Mouse (Mus musculus) lung, embryonic 16.5 days (tissue): Measurements from ENCODE around the gene Cdh12. TPM values are rescaled to one million over a fixed set of nuclear protein-coding genes. Genes with fewer than 3 reads are reported as not detected.
"Not testable (repeated sequence)": the region's sequence is repeated elsewhere in the genome, so short reads cannot be mapped to it uniquely, and the experiment has no call there.

ENCODE experiments used
- ATAC-seq: fragments of 200-750 bp; cut with Nextera tagmentation; 2 replicates; pipeline ENCODE4 v1.8.0; 2017; ENCODE audit warnings: low read depth, mild to moderate bottlenecking, moderate library complexity
- H3K27ac ChIP-seq: fragments of 300-500 bp; sonication (generic); 2 replicates; pipeline ENCODE4 v1.5.1; 2014; ENCODE audit warnings: mild to moderate bottlenecking, control low read depth, low read length
- H3K27me3 ChIP-seq: fragments of 300-500 bp; sonication (generic); 2 replicates; pipeline ENCODE4 v1.6.1; 2014; ENCODE audit warnings: low read depth, low read length, mixed read lengths; ENCODE audit not compliant: control insufficient read depth, insufficient read depth
- H3K36me3 ChIP-seq: fragments of 300-500 bp; sonication (generic); 2 replicates; pipeline ENCODE4 v1.6.1; 2014; ENCODE audit warnings: low read length; ENCODE audit not compliant: control insufficient read depth, insufficient read depth
- H3K4me1 ChIP-seq: fragments of 300-500 bp; sonication (generic); replicated peaks from 2 replicates; pipeline ENCODE4 v1.6.1; 2014; ENCODE audit warnings: low read length, mixed read lengths; ENCODE audit not compliant: control insufficient read depth, insufficient read depth
- H3K4me2 ChIP-seq: fragments of 300-500 bp; sonication (generic); 2 replicates; pipeline ENCODE4 v1.6.1; 2014; ENCODE audit warnings: low read depth, low read length, control low read depth
- H3K4me3 ChIP-seq: fragments of 300-500 bp; sonication (generic); 2 replicates; pipeline ENCODE4 v1.5.1; 2014; ENCODE audit warnings: mild to moderate bottlenecking, low read length, control low read depth
- H3K9ac ChIP-seq: fragments of 300-500 bp; sonication (generic); 2 replicates; pipeline ENCODE4 v1.6.1; 2014; ENCODE audit warnings: low read length, control low read depth
- H3K9me3 ChIP-seq: fragments of 300-500 bp; sonication (generic); 2 replicates; pipeline ENCODE4 v1.6.1; 2016; ENCODE audit warnings: low read length; ENCODE audit not compliant: control insufficient read depth
- WGBS: fragments of 180-500 bp; shearing (Covaris S2); extraction: QIAGEN DNeasy Blood & Tissue Kit; methylation state at CpG from one replicate; pipeline ENCODE4 v1.1.7; 2014; 5-methylcytosine and 5-hydroxymethylcytosine counted together
- polyA plus RNA-seq: library from polyadenylated mRNA; unstranded; fragments of >200 nt; fragmentation: Nextera tagmentation; extraction: Ambion mirVana; gene quantifications from 2 replicates; pipeline ENCODE4 v1.2.1, GENCODE M21; 2015

Gene Cdh12
- polyA plus RNA-seq, 1 experiment from 2014 or later, result 0.03 TPM

- no peak overlapping the region for H3K27ac ChIP-seq
- WGBS, result 71% methylated on average over 1 of the region's 1 CpGs
- H3K4me2 ChIP-seq, result no peak overlapping the region
- no peaks in the 10 kb centered on the region for H3K36me3 ChIP-seq
- no peak overlapping the region for H3K9ac ChIP-seq
- no peak for ATAC-seq
- no peaks in the 10 kb centered on the region for H3K27me3 ChIP-seq
- no peak overlapping the region for H3K4me3 ChIP-seq
- no peaks in the 10 kb centered on the region for H3K9me3 ChIP-seq
- H3K4me1 ChIP-seq, result no peaks in the 10 kb centered on the region
These were observed 218.9 kb downstream of the Cdh12 start for GRCm38 (mm10) chr15:20667989-20668388.

DNA sequence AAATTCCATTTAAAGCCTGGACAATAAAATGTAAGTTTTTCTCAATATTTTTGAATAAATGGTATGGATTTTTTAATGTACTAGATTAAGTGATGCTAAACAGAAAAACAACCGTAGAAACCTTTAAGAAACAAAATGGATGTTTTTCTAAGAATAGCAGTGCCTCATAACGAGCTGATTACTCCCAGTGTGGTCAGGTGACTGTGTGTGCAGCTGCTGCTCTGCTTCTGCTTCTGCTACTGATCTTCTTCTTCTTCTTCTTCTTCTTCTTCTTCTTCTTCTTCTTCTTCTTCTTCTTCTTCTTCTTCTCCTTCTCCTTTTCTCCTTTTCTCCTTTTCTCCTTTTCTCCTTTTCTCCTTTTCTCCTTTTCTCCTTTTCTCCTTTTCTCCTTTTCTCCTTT is 220.4 kb downstream of the Cdh12 start:
- H3K4me3 ChIP-seq, ATAC-seq, H3K4me1 ChIP-seq, H3K4me2 ChIP-seq, H3K27me3 ChIP-seq, H3K36me3 ChIP-seq, H3K9ac ChIP-seq, H3K9me3 ChIP-seq, H3K27ac ChIP-seq: not testable (repeated sequence)
- WGBS, result 51% methylated on average over 2 of the region's 2 CpGs

GRCm38 (mm10) chr15:20682719-20683118 is 233.7 kb downstream of the Cdh12 start:
- no peak overlapping the region for H3K4me2 ChIP-seq
- H3K27me3 ChIP-seq, result no peaks in the 10 kb centered on the region
- H3K4me3 ChIP-seq, result no peak overlapping the region
- H3K9ac ChIP-seq, result no peak overlapping the region
- no peaks in the 10 kb centered on the region for H3K9me3 ChIP-seq
- H3K27ac ChIP-seq, result no peak overlapping the region
- ATAC-seq, result no peak
- H3K4me1 ChIP-seq, result no peaks in the 10 kb centered on the region
- WGBS, result 70% methylated on average over 2 of the region's 2 CpGs
- H3K36me3 ChIP-seq, result no peaks in the 10 kb centered on the region

- Histone ChIP-seq H3K4me2 (no peak overlapping the region), H3K9ac (no peak overlapping the region)
- 73% methylated on average over 5 of the region's 5 CpGs for WGBS
These were observed 235.1 kb downstream of the Cdh12 start for GRCm38 (mm10) chr15:20684200-20684599.

DNA sequence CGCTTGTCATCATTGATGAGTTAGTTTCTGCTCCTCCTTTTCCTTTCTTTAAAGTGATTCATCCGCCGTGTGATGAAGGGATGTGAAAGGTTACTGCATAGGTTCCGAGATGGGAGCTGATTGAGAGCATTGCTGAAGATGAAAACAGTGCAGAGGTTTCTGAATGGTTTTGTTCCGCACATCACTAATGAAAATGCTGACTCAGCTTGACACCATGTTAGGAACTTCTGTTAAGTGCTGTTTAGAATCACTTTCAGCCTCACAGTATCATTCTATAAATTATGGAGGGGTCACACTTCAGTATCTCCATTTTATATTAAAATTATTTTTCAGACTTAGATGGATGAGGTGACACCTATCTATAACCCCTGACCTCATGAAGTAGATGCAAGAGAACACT is 247.2 kb downstream of the Cdh12 start:
- no peaks in the 10 kb centered on the region for H3K36me3 ChIP-seq
- no peaks in the 10 kb centered on the region for H3K27me3 ChIP-seq
- no peak overlapping the region for H3K4me2 ChIP-seq
- no peaks in the 10 kb centered on the region for H3K9me3 ChIP-seq
- no peak for ATAC-seq
- no peak overlapping the region for H3K4me3 ChIP-seq
- no peaks in the 10 kb centered on the region for H3K4me1 ChIP-seq
- no peak overlapping the region for H3K9ac ChIP-seq
- H3K27ac ChIP-seq, result no peak overlapping the region
- WGBS, result 71% methylated on average over 5 of the region's 5 CpGs

More at GRCm38 (mm10) chr15:20684200-20684599, 235.1 kb downstream of the Cdh12 start:
- no peak for ATAC-seq
- Histone ChIP-seq H3K4me3 (no peak overlapping the region), H3K27me3 (no peaks in the 10 kb centered on the region), H3K36me3 (no peaks in the 10 kb centered on the region), H3K27ac (no peak overlapping the region), H3K9me3 (no peaks in the 10 kb centered on the region), H3K4me1 (no peaks in the 10 kb centered on the region)

- Histone ChIP-seq H3K27me3 (no peaks in the 10 kb centered on the region), H3K4me3 (no peak overlapping the region), H3K4me2 (no peak overlapping the region), H3K36me3 (no peaks in the 10 kb centered on the region), H3K4me1 (no peaks in the 10 kb centered on the region), H3K9me3 (no peaks in the 10 kb centered on the region), H3K9ac (no peak overlapping the region), H3K27ac (no peak overlapping the region)
- ATAC-seq, result no peak
- WGBS, result 76% methylated on average over 4 of the region's 4 CpGs
These were observed 262.8 kb downstream of the Cdh12 start for GRCm38 (mm10) chr15:20711859-20712258.

DNA sequence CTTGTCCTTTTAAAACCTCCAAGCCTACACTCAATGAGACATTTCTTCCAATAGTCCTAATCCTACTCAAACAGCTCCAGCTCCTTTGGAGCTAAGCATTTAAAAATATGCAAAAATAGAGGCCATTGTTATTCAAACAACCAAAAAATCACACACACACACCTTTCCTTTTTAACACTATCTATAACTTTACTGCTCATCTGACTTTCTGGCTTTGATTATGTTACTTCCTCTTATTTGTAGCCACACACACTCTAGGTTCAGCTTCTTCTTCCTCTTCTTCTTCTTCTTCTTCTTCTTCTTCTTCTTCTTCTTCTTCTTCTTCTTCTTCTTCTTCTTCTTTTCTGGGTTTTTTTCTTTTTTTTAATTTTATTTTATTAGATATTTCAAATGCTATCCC is 323.2 kb downstream of the Cdh12 start:
- Histone ChIP-seq H3K9me3 (no peaks in the 10 kb centered on the region), H3K9ac (no peak overlapping the region), H3K27ac (no peak overlapping the region), H3K27me3 (no peaks in the 10 kb centered on the region), H3K4me2 (no peak overlapping the region), H3K4me3 (no peak overlapping the region), H3K4me1 (no peaks in the 10 kb centered on the region), H3K36me3 (no peaks in the 10 kb centered on the region)
- no peak for ATAC-seq

GRCm38 (mm10) chr15:20773423-20773822 is 324.4 kb downstream of the Cdh12 start:
- no peaks in the 10 kb centered on the region for H3K4me1 ChIP-seq
- no peaks in the 10 kb centered on the region for H3K9me3 ChIP-seq
- no peak overlapping the region for H3K9ac ChIP-seq
- no peak overlapping the region for H3K4me3 ChIP-seq
- H3K27ac ChIP-seq, result no peak overlapping the region
- no peaks in the 10 kb centered on the region for H3K36me3 ChIP-seq
- ATAC-seq, result no peak
- H3K4me2 ChIP-seq, result no peak overlapping the region
- H3K27me3 ChIP-seq, result no peaks in the 10 kb centered on the region

DNA sequence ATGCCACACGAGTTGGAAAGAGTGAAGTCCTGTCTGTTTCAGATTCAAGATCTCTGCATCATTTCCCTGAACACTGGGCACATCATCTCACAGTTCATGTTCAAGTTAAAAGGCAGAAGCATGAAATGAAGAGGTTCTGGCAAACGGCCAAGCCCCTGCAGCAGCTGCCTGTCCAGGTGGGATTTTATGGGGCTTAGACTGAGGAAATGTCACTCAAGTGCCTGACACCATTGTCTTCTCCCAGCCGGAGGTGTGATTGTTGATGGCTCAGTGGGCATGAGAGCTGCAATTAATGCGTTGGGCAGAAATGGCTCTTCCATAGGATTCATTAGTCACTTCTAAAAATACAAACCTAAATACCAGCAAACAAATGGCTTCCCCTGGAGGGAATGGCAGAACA is 347.9 kb downstream of the Cdh12 start:
- 38% methylated on average over 4 of the region's 4 CpGs for WGBS
- H3K4me3 ChIP-seq, result no peak overlapping the region
- H3K4me1 ChIP-seq, result no peaks in the 10 kb centered on the region
- no peaks in the 10 kb centered on the region for H3K27me3 ChIP-seq
- no peak for ATAC-seq
- H3K4me2 ChIP-seq, result no peak overlapping the region
- no peaks in the 10 kb centered on the region for H3K9me3 ChIP-seq
- no peak overlapping the region for H3K9ac ChIP-seq
- no peak overlapping the region for H3K27ac ChIP-seq
- no peaks in the 10 kb centered on the region for H3K36me3 ChIP-seq

DNA sequence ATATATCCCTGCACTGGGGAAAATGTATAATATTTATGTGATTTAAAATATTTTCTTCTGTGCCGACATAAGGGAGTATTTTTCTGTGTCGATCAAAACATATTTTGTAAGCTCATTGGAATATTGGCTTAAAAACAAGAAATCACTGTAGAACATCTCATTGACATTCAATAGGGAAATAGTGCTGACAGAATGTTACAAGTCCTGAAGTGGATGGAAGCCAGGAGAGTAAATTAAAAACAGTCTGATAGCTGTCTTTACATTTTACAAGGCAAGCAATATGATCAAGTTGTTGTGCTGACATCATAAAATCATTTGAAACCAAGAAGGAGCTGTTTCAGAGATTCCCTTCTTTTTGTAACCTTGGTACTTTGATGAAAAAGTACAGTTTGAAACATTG is 349.5 kb downstream of the Cdh12 start:
- Histone ChIP-seq H3K9ac (no peak overlapping the region), H3K4me1 (no peaks in the 10 kb centered on the region), H3K36me3 (no peaks in the 10 kb centered on the region), H3K4me3 (no peak overlapping the region), H3K4me2 (no peak overlapping the region), H3K27me3 (no peaks in the 10 kb centered on the region), H3K27ac (no peak overlapping the region), H3K9me3 (no peaks in the 10 kb centered on the region)
- no peak for ATAC-seq
- 80% methylated on average over 2 of the region's 2 CpGs for WGBS
